Mouse (Mus musculus) lung, postnatal 0 days (tissue): ENCODE results near the gene Slamf8.

Source experiments
- CTCF ChIP-seq: IDR thresholded peaks from 2 replicates; pipeline ENCODE4 v1.5.1; 2016; ENCODE audit warnings: antibody characterized with exemption, mild to moderate bottlenecking
- EP300 ChIP-seq: IDR thresholded peaks from 2 replicates; pipeline ENCODE4 v1.6.1; 2016; ENCODE audit warnings: antibody characterized with exemption, mild to moderate bottlenecking, control low read depth

DNA sequence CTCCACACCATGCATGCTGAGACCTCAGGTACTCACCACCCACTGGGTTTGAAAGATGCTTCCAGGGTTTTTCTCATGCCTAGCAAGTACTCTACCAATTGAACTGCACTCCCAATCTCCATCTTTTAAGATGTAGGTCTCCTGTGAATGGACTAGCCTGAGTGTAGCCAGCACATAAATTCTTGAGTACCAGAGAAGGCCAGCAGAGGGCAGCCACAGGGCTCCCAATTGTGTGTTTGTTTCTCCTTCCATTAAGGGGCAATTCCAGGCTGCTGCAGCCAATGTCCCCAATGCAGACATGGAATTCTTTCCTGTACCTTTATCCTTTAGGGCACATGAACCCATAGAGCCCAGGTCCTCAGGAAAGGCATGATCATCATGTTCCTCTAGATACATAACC lies 4.1 kb upstream of the Slamf8 start:
- TF ChIP-seq CTCF (peak; percentile 76), EP300 (no peak)
